ENCODE assay signal across 8 mouse cellular contexts in genomic region chr3:94478591-94479169, GRCm38 (mm10). TPM values are rescaled to one million over a fixed set of nuclear protein-coding genes. Genes with fewer than 3 reads are reported as not detected.
A peak's percentile ranks its signal among the peaks of the same experiment; 100 is the strongest.
DNase-seq lines count a peak whose midpoint lies in the region; ATAC-seq lines count a peak whose summit lies in the region.

No protein-coding gene starts in this region.

- peak; percentile 21 for ATAC-seq in hindbrain, embryonic 11.5 days (ENCODE audit: low FRiP score)
- ATAC-seq in midbrain, embryonic 14.5 days (ENCODE audit: low FRiP score, low TSS enrichment) = peak; percentile 7; the same call in 1 of the 2 replicates
- ATAC-seq in granulocyte monocyte progenitor cell, adult 5-6 weeks (replicated peaks; ENCODE audit: poor library complexity, severe bottlenecking) = no peak

- DNase-seq in embryo, embryonic 11 days = peak; percentile 35
- DNase-seq in embryo, embryonic 10 days (ENCODE audit: low spot score) = no peak
- DNase-seq in cerebellum, postnatal 14 days = peak; percentile 62 to 63
- peak; percentile 42 for DNase-seq in hindbrain, embryonic 11.5 days (ENCODE audit: low spot score)
- peak; percentile 43 for DNase-seq in midbrain, embryonic 14.5 days
- no peak for DNase-seq in spleen, postnatal 14 days (ENCODE audit: low spot score in 2 of 2)
- DNase-seq in thymus, postnatal 0 days (ENCODE audit: low spot score) = no peak

- 3% methylated on average over 9 of the region's 9 CpGs for WGBS in hindbrain, embryonic 11.5 days
- 2% methylated on average over 9 of the region's 9 CpGs for WGBS in midbrain, embryonic 14.5 days

- peak overlapping the region; percentile 72 for H3K4me2 ChIP-seq in hindbrain, embryonic 11.5 days (replicated peaks; ENCODE audit: low read depth, low read length)
- peak overlapping the region; percentile 96 for H3K4me2 ChIP-seq in midbrain, embryonic 14.5 days (ENCODE audit: low read length)

- H3K27ac ChIP-seq in hindbrain, embryonic 11.5 days (ENCODE audit: low read depth, low read length) = peak overlapping the region; percentile 75
- peak overlapping the region; percentile 94 for H3K27ac ChIP-seq in midbrain, embryonic 14.5 days (replicated peaks; ENCODE audit: low read depth, low read length)

- no peaks in the 10 kb centered on the region for H3K36me3 ChIP-seq in hindbrain, embryonic 11.5 days (ENCODE audit: control insufficient read depth, insufficient read depth, low read length)
- H3K36me3 ChIP-seq in midbrain, embryonic 14.5 days (ENCODE audit: control insufficient read depth, insufficient read depth, low read length) = peaks cover 27% of the 10 kb centered on the region

- no peaks in the 10 kb centered on the region for H3K9me3 ChIP-seq in hindbrain, embryonic 11.5 days (ENCODE audit: control insufficient read depth, low read length)
- H3K9me3 ChIP-seq in midbrain, embryonic 14.5 days (ENCODE audit: control insufficient read depth, low read length) = no peaks in the 10 kb centered on the region

- peak overlapping the region; percentile 63 for H3K9ac ChIP-seq in hindbrain, embryonic 11.5 days (ENCODE audit: low read depth, low read length)
- peak overlapping the region; percentile 95 for H3K9ac ChIP-seq in midbrain, embryonic 14.5 days (replicated peaks; ENCODE audit: low read length)

- H3K27me3 ChIP-seq in hindbrain, embryonic 11.5 days (ENCODE audit: control insufficient read depth, insufficient read depth, low read length) = 0 out of 2 replicates have a peak, but pooled peaks cover 3% of the 10 kb centered on the region
- H3K27me3 ChIP-seq in midbrain, embryonic 14.5 days (ENCODE audit: control insufficient read depth, insufficient read depth, low read length) = no peaks in the 10 kb centered on the region

- peaks cover 21% of the 10 kb centered on the region for H3K4me1 ChIP-seq in hindbrain, embryonic 11.5 days (replicated peaks; ENCODE audit: control insufficient read depth, insufficient read depth, low read length)
- H3K4me1 ChIP-seq in midbrain, embryonic 14.5 days (ENCODE audit: control insufficient read depth, insufficient read depth, low read length) = peaks cover 48% of the 10 kb centered on the region

- peak overlapping the region; percentile 52 for H3K4me3 ChIP-seq in hindbrain, embryonic 11.5 days (ENCODE audit: low read depth, low read length)
- peak overlapping the region; percentile 73 for H3K4me3 ChIP-seq in midbrain, embryonic 14.5 days (replicated peaks; ENCODE audit: low read depth, low read length)

RNA-seq across cellular contexts. Expression of gene Celf3, which starts 0.6 kb away (rescaled TPM):
- 164 and 210 TPM in 2 replicates for polyA plus RNA-seq in hindbrain, embryonic 11.5 days (2014; fragmentation: Nextera tagmentation; extraction: Ambion mirVana)
- polyA plus RNA-seq in midbrain, embryonic 14.5 days (2014; fragmentation: Nextera tagmentation; extraction: Ambion mirVana) = 321 and 376 TPM in 2 replicates
- not detected in 2 replicates for total RNA-seq in granulocyte monocyte progenitor cell, adult 5-6 weeks (2014; fragmentation: Nextera tagmentation)
- total RNA-seq in granulocyte monocyte progenitor cell, adult 5-6 weeks (2017) = not detected in 2 replicates
- polyA plus RNA-seq in thymus, postnatal 0 days (2015; fragmentation: Nextera tagmentation; extraction: Ambion mirVana) = 0.39 and 0.74 TPM in 2 replicates

RNA-seq across cellular contexts. Expression of gene Riiad1, which starts 1.5 kb away (rescaled TPM):
- 15.5 and 19.7 TPM in 2 replicates for polyA plus RNA-seq in hindbrain, embryonic 11.5 days (2014; fragmentation: Nextera tagmentation; extraction: Ambion mirVana)
- 23.8 and 30.8 TPM in 2 replicates for polyA plus RNA-seq in midbrain, embryonic 14.5 days (2014; fragmentation: Nextera tagmentation; extraction: Ambion mirVana)
- not detected in 2 replicates for total RNA-seq in granulocyte monocyte progenitor cell, adult 5-6 weeks (2014; fragmentation: Nextera tagmentation)
- not detected in 2 replicates for total RNA-seq in granulocyte monocyte progenitor cell, adult 5-6 weeks (2017)
- polyA plus RNA-seq in thymus, postnatal 0 days (2015; fragmentation: Nextera tagmentation; extraction: Ambion mirVana) = 6.2 and 6.6 TPM in 2 replicates

RNA-seq across cellular contexts. Expression of gene Oaz3, which starts 35.0 kb away (rescaled TPM):
- 0.18 and 0.56 TPM in 2 replicates for polyA plus RNA-seq in hindbrain, embryonic 11.5 days (2014; fragmentation: Nextera tagmentation; extraction: Ambion mirVana)
- polyA plus RNA-seq in midbrain, embryonic 14.5 days (2014; fragmentation: Nextera tagmentation; extraction: Ambion mirVana) = 0.36 and 1.2 TPM in 2 replicates
- not detected in 2 replicates for total RNA-seq in granulocyte monocyte progenitor cell, adult 5-6 weeks (2014; fragmentation: Nextera tagmentation)
- 6.9 TPM in 1 of 2 replicates, not detected in the other for total RNA-seq in granulocyte monocyte progenitor cell, adult 5-6 weeks (2017)
- 0.37 and 0.95 TPM in 2 replicates for polyA plus RNA-seq in thymus, postnatal 0 days (2015; fragmentation: Nextera tagmentation; extraction: Ambion mirVana)

RNA-seq across cellular contexts. Expression of gene Mrpl9, which starts 35.6 kb away (rescaled TPM):
- 70.5 and 72.1 TPM in 2 replicates for polyA plus RNA-seq in hindbrain, embryonic 11.5 days (2014; fragmentation: Nextera tagmentation; extraction: Ambion mirVana)
- 52.6 and 54.1 TPM in 2 replicates for polyA plus RNA-seq in midbrain, embryonic 14.5 days (2014; fragmentation: Nextera tagmentation; extraction: Ambion mirVana)
- 32.5 and 49.1 TPM in 2 replicates for total RNA-seq in granulocyte monocyte progenitor cell, adult 5-6 weeks (2014; fragmentation: Nextera tagmentation)
- 56.3 and 60.6 TPM in 2 replicates for total RNA-seq in granulocyte monocyte progenitor cell, adult 5-6 weeks (2017)
- polyA plus RNA-seq in thymus, postnatal 0 days (2015; fragmentation: Nextera tagmentation; extraction: Ambion mirVana) = 63.5 and 73.6 TPM in 2 replicates

Comparison
In these comparisons a context has a peak if more than half of its experiments do, and no peak if none do; other contexts are left out.
1. DNase-seq: peak in embryo, embryonic 11 days (single experiment), cerebellum, postnatal 14 days (2 of 2), hindbrain, embryonic 11.5 days (single experiment) and midbrain, embryonic 14.5 days (single experiment); none in embryo, embryonic 10 days (single experiment), spleen, postnatal 14 days (0 of 2) and thymus, postnatal 0 days (single experiment).
2. RNA of gene Celf3, which starts 0.6 kb away (polyA plus RNA-seq): 321 to 376 TPM in midbrain, embryonic 14.5 days and 164 to 210 TPM in hindbrain, embryonic 11.5 days; 0.39 to 0.74 TPM in thymus, postnatal 0 days; every median in the first group is over 10 times any median in the second.